Mouse (Mus musculus) cerebellum, adult (tissue): ENCODE measurements around the gene Hoxb5.

ENCODE experiments used
- ATAC-seq: cut with Nextera tagmentation; 2 replicates; pipeline ENCODE4 v1.9.2; 2017; ENCODE audit warnings: mild to moderate bottlenecking, moderate library complexity, mixed read lengths; ENCODE audit not compliant: insufficient number of reproducible peaks, low FRiP score, low TSS enrichment

The Hoxb5 gene

DNA sequence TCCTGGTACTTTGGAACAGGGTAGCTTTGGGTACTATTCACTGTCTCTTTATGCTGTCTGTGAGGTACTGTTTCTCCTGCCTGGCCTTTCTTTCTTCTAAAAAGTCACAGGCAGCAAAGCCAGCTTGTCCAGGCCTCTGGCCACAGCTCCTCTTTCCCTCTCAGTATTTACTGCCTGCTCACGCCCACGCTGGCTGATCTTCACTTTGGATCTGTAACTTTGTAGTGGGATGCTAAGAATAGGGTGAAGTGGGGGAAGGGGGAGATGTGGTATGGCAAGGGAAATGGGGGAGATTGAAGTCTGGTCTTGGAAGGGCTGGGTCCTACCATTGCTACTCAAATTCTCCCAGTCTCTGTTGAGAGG is 30.8 kb downstream of the Hoxb5 start:
- ATAC-seq, result no peak

DNA sequence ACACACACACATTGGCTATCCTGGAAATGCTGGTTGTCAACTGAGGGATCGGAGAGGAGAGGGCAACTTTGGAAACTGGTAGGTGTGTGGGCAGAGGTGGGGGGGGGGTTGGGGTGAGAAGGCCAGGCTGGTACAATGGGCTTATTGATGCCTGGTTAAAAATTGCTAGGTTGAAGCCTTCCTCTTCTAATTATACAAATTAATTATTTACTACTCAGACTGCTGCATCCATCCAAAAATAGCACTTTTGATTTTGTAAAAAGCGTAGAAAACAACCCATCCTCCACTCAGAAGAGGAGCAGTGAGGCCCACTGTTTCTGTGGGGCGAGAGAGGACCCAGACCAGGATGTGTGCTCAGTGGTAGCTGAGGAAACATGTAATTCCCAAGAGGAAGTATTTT is 31.9 kb downstream of the Hoxb5 start:
- ATAC-seq, result no peak

DNA sequence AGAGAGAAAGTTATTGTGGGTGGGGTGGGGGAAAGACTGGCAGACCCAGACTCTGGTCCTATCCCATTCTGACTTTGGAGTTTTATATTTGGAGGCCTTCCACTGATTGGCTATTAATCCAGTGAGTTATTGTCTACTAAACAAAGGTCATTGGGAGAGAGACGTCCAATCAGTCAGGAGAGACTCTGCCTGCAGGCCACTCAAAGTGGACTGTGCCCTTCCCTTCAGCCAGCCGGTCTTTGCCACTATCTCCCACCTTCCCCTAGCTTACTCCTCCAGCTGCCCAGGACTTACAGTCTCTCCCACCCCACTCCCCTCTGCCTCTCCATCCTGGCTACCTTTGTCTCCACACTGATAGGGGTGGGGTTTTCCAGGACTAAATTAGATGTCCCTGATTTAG is 33.5 kb downstream of the Hoxb5 start:
- no peak for ATAC-seq

DNA sequence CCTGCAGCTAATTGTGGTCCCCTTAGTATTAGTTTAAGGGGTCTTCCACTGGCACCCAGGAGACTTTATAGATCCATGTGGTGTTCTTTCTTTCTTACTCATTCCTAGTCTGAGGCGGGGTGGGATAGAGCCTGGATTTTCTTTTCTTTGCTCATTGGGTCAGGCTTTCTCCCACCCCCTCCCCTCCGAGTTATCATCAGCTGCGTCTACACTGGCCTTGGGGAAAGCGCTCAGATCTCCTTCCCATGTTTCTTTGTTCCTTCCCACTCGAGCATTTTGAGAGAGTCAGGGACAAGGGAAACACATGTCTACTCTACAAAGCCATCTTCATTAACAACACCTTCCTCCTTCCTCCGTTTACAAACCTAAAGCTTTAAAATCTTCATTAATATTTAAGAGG is 33.9 kb downstream of the Hoxb5 start:
- ATAC-seq, result no peak

DNA sequence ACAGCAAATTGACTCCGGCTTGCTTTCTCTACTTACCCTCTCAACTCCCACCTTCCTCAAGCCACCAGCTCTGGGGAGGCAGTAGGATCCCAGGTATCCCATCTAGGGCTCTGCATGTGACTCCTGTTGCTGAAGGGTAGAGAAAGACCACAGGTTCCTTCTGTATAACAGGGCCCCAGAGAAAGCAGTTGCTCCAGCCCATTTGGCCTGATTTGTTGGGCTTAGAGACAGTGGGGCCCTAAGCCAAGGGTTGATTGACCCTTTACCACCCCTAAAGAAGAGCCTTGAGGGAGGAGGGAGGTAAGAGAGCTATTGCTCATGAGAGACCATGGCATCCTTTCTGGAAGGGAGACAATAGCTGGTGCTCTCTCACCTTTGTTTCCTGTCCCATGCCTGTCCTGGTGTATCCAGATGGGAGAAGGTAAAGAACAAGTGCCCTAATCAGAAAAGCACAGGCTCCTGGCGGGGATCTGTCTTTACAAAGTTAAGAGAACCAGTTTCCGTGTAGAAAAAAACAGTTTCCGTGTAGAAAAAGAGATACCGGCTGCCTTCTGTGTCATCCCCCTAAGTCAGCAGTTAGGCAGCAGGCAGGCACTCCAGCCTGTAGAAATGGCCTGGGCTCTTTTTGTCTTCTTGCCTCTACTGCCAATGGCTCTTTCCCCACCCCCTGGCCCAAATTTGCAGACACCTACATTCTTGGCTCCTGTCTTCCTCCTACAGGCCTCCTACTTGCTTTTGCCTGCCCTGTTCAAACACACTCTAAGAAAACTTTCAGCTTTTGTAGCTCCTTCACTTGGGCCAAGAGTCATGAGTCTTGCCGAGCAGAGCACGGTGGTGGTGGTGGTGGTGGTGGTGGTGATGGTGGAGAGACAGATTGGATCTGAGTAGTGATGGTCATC is 36.1 kb downstream of the Hoxb5 start:
- no peak for ATAC-seq

DNA sequence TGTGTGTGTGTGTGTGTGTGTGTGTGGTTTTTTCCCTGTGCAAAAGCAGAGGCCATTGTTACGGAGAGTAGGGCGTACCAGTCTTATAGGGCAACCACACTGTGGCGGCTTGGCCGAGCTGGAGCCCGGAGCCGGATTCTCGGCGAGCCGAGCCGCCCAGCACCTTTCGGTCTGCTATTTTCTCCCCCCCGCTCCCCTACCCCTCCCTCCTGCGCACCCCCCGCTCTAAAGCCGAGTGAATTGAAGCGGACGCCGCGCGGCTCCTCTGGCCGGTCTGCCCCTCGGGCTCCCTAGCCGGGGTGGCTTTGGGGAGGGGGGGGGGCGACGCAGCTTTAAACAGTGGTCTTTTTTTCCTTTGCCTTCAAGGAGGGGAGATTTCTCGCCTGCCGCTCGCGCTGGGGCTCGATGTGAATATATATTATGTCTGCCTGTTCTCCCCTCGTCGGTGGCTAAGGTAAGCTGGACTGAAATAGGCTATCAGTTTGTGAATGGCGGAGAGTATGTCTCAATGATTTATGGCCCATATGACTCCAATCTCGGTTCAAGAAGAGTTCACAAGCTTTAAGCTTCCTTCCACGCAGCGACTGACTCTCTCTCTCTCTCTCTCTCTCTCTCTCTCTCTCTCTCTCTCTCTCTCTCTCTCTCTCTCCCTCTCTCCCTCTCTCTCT is 37.7 kb downstream of the Hoxb5 start:
- ATAC-seq, result no peak

DNA sequence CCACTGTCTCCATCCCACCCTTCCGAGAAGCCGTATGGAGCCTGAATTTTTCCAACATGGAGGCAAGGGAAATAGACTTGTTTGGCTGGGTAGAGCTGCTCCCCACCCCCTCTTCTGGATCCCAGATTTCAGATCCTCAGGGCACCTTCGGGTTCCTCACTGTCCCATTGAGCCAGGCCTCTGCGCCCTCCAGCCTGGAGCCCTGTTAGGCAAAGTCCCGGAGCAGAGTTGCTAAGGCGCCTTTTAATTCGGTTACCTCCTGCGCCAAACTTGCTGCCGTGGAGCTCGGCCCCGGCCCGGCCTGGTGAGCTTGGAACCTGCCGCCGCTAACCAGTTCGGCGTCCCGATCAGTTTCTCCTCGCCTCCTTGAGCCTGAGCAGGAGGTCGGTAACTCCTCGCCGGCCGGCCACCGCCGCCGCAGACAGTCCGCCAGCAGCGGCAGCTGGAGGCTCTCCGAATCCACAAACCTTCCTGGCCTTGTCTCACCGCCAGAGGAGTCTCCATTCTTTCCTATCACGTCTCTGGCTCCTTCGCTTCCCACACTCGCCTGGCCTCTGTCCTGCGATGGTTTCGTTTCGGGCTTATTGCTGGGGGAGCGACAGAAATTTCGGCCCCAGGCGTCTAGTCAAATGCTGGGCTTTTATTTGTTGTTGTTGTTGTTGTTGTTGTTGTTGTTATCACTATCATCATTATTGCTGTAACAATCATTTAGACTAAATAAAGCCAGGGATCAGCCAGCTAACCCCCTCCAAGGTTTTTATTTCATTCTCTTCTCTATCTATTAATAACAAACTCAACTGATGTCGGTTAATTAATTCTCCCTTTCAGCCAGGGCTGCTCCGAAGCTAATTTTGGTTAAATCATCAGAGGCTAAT is 38.8 kb downstream of the Hoxb5 start:
- no peak for ATAC-seq

DNA sequence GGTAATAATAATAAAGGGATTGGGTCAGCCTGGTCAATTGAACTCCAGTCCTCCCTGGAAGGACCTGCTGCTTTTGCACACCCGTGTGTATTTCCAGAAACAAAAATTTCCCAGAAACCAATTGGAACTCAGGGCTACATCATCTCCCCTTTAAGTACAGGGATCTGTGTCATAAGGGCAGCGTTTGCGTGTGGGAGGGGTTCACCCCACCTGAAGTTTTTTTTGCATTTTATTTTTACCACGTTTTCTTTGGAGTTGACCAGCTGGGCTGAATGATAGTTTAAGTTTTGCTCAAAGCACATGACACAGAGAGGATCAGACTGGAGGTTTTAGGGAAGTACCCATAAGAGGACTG is 39.4 kb downstream of the Hoxb5 start:
- ATAC-seq, result no peak

DNA sequence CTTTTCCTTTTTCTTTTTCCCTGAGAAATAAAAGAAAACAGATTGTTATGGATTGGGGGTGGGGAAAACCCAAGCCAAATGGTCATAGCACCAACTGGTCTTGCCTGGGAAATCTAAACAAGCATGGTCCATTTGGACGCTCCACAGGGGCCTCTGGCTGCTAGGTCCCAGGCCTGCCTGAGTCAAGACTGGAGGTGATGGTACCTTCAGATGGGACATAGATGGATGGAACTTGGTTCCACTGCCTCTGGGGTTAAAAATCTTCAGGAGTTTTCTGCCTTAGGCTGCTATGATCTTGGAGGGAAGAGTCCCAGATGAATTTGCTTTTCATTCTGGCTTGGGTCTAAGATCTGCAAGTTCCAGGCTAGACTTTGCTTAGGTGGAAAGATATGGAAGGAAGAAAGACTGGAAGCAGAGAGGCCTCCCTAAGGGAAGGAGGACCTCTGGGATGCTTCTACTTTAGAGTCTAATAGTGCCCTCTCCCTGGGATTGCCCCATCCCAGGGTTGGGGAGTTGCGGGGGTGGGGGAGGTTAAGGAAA is 40.1 kb downstream of the Hoxb5 start:
- no peak for ATAC-seq

DNA sequence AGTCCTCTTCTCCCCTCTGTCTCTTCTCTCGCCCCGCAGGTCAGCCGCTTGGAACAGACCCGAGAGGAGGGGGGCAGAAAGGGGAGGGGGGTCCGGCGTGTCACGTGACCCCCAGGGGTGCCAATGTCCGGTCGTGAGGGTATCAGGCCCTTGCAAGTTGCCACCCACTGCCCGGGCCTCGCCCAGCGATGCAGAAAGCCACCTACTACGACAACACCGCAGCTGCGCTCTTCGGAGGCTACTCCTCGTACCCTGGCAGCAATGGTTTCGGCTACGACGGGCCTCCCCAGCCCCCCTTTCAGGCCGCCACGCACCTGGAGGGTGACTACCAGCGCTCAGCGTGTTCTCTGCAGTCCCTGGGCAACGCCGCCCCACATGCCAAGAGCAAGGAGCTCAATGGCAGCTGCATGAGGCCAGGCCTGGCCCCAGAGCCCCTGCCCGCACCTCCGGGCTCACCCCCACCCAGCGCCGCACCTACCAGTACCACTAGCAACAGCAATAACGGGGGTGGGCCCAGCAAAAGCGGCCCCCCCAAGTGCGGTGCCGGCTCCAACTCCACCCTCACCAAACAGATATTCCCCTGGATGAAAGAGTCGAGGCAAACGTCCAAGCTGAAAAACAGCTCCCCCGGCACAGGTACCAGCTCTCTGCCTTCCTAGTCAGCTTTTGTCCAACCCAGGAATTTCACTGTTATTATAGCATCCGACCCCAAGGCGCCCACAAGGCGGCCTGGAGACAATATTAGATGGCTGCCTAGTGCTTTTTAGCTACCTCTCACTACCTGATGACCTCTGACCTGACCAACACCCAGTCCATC is 41.1 kb downstream of the Hoxb5 start:
- no peak for ATAC-seq

DNA sequence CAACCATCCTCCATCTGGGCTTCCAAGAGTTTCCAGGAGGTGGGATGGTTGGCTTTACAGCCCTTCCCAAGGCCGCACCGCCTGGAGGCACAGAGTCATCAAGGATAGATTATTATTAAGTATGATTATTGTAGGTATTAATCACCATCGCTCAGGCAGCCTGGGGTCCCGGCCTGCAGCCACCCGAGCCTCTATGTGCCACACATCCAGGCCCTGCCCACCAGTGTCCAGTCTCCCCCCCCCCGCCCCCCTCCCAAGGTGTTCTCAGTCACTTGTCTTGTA is 41.7 kb downstream of the Hoxb5 start:
- ATAC-seq, result no peak

DNA sequence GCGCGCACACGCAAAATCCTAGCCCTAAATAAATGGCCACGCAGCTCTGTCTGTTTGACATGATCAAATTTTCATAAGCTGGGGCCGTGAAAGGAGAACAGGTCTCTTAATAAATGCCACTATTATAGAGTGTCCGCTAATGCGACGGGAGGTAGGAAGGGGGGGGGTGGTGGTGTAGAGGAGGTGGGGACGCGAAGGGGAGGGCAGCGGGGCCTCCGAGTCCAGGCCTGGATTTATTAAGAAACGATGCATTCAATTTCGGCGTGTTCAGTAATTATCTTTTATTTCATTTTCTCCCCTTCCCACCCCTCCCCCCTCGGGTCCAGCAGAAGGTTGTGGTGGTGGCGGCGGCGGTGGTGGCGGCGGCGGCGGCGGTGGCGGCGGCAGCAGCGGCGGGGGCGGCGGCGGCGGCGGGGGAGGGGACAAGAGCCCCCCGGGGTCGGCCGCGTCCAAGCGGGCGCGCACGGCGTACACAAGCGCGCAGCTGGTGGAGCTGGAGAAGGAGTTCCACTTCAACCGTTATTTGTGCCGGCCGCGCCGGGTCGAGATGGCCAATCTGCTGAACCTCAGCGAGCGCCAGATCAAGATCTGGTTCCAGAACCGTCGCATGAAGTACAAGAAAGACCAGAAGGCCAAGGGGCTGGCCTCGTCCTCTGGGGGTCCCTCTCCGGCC is 42.2 kb downstream of the Hoxb5 start:
- no peak for ATAC-seq

DNA sequence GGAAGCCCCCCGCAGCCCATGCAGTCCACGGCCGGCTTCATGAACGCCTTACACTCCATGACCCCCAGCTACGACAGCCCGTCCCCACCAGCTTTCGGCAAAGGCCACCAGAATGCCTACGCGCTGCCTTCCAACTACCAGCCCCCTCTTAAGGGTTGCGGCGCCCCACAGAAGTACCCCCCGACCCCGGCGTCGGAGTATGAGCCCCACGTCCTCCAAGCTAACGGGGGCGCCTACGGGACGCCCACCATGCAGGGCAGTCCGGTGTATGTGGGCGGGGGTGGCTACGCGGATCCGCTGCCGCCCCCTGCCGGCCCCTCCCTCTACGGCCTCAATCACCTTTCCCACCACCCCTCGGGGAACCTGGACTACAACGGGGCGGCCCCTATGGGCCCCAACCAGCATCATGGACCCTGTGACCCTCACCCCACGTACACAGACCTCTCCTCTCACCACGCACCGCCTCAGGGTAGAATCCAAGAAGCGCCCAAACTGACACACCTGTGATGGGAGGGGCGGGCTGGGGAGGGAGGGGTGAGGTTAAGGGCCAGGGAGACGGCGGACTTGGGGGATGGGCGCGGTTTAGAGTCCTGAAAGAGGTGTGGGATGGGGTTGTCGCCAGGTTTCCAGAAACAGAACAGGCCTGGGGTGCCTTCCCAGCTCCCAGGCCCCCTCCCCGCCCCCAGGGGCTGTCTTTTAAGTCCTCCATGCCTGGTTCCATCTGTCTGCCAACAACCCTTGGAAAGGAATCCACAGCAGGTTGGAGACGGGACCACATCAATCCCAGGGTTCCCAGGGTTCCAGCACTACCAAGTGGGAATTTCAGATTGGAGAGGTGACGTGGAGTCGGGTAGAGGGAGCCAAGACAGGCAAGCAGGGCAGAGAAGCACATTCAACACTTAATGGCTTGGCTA is 43.0 kb downstream of the Hoxb5 start:
- ATAC-seq, result no peak

DNA sequence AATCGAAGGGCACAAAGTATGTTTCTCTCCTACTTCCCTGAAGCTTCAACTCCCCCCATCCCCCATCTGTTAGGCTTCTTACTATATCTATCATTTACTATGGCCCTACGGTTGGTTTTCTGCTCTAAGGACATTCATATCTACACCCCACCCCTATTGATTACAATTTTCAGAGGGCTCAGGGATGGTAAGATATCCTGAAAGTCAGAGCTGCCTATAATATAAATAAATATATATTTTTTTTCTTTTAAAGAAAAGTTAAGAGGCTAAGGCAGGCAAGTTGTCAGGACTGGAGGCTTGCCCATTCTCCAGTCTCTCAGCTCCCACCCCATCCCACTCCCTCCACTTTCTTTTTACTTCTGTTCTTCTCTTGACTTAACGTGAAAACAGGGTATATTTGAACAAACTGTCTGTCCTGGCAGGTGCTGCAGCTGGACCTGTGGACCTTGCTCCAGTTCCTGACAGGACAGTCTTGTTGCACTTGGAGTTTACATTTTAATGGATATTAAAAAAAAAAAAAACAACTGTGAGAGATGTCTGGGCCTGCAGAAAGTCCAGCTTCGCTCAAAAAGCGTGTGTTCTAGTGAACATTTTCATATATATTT is 43.9 kb downstream of the Hoxb5 start:
- no peak for ATAC-seq

DNA sequence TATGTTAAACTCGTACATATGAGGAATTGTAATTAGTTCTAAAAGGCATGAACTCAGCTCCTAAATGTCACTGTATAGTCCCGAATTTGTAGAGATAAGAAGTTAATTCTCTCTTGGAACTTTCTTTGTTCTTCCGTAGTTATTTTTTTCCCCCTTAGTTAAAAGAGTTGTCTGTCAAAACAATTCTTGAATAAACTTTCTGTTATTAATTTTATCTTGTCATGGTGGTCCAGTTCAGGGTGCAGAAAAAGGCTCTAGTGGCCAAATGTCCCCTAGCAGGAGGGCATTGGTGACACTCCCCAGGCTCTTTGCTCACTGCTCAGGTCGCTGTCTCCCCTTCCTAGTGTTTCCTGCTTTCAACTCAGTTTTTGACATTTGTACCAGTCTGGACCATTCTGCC is 44.6 kb downstream of the Hoxb5 start:
- ATAC-seq, result no peak

DNA sequence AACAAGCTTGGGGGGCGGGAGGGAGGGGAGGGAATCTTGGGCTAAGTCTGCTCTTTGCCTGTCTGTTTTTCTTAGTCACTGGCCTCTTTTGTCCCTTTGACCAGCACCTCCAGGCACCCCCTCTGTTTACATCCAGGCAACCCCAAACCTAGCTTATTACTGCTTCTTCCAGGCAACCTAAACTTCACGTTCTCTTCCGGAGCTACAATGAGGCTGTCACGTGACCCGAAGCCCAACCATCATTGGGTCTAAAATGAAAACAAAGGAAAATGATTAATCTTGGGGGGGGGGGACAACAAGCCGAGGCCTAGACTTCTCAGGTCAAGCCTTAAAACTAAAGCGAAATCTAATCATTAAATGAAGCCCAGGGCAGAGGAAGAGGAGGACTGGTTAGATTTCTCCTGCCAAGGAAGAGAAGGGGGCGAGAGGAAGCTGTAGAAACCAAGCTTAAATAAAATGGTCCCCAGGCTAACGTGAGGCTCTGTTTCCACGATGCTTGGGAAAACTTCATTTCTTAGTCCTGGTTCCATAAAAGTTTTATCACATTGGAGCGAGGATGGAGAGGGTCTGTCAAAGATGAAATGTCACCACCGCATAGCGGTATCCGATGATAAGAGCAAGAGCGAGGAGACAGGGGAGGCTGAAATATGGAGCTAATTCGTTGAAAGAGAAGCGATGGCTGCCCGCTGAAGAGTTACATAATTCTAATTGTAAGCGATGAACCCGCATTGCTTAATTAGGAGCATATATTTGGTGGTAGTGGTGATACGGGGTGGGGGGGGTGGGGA is 45.2 kb downstream of the Hoxb5 start:
- ATAC-seq, result no peak

DNA sequence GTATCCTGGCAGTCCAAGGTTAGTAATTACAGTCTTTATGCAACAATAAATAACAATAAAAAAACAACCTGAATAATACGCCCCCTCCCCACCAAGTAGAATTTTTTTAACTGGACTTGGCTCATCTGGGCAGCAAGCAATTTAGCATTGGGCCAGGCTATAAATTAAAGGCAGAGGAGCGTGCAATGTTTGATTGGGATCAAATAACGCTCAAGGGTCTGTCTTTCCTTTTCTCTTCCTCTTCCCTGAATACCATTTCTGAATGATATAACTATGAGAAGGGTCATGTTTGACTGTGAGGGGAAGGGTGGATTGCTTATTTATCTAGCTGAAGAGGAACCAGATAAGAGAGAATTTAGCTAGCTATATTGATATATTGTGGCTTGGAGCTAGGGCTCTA is 45.9 kb downstream of the Hoxb5 start:
- no peak for ATAC-seq
